Mouse (Mus musculus): Measurements from ENCODE around the gene Ndufaf8. TPM values are rescaled to one million over a fixed set of nuclear protein-coding genes. Genes with fewer than 3 reads are reported as not detected.

Ndufaf8 gene
- polyA plus RNA-seq, 1 experiment: 27.6 TPM

GRCm38 (mm10) chr11:120063326-120063725 lies 35.4 kb upstream of the Ndufaf8 start:
- peaks cover 9% of the 10 kb centered on the region for H3K4me1 ChIP-seq (ENCODE audit: control insufficient read depth, insufficient read depth, low read length)
- 56% methylated on average over 5 of the region's 5 CpGs for WGBS
- TF ChIP-seq POLR2A (IDR thresholded peaks at IDR 0.05; ENCODE audit: borderline replicate concordance, control insufficient read depth, low read depth, low read length): no peak
- no peak for TF ChIP-seq CTCF (IDR thresholded peaks at IDR 0.05; ENCODE audit: control insufficient read depth, insufficient read depth, low read length)

GRCm38 (mm10) chr11:120064006-120064667 lies 34.6 kb upstream of the Ndufaf8 start:
- TF ChIP-seq POLR2A (IDR thresholded peaks at IDR 0.05; ENCODE audit: borderline replicate concordance, control insufficient read depth, low read depth, low read length) (no peak; the same call in 1 of the 2 replicates), CTCF (IDR thresholded peaks at IDR 0.05; ENCODE audit: control insufficient read depth, insufficient read depth, low read length) (no peak)
- peaks cover 9% of the 10 kb centered on the region for H3K4me1 ChIP-seq (ENCODE audit: control insufficient read depth, insufficient read depth, low read length)
- peak overlapping the region; percentile 93 for H3K27ac ChIP-seq (ENCODE audit: control insufficient read depth, insufficient read depth, low read depth, low read length, poor library complexity)
- 45% methylated on average over 13 of the region's 13 CpGs for WGBS
- no peak overlapping the region for H3K4me3 ChIP-seq (replicated peaks; ENCODE audit: control insufficient read depth, low read depth, low read length)

More at GRCm38 (mm10) chr11:120063326-120063725, 35.4 kb upstream of the Ndufaf8 start:
- Histone ChIP-seq H3K4me3 (replicated peaks; ENCODE audit: control insufficient read depth, low read depth, low read length) (no peak overlapping the region), H3K27ac (ENCODE audit: control insufficient read depth, insufficient read depth, low read depth, low read length, poor library complexity) (peak overlapping the region; percentile 67)

GRCm38 (mm10) chr11:120064668-120065040 lies 34.1 kb upstream of the Ndufaf8 start:
- H3K27ac ChIP-seq (ENCODE audit: control insufficient read depth, insufficient read depth, low read depth, low read length, poor library complexity): peak overlapping the region; percentile 93
- 85% methylated on average over 11 of the region's 11 CpGs for WGBS
- TF ChIP-seq POLR2A (IDR thresholded peaks at IDR 0.05; ENCODE audit: borderline replicate concordance, control insufficient read depth, low read depth, low read length): no peak; the same call in 1 of the 2 replicates
- TF ChIP-seq CTCF (IDR thresholded peaks at IDR 0.05; ENCODE audit: control insufficient read depth, insufficient read depth, low read length): no peak

GRCm38 (mm10) chr11:120065291-120065690 lies 33.4 kb upstream of the Ndufaf8 start:
- Histone ChIP-seq H3K4me1 (ENCODE audit: control insufficient read depth, insufficient read depth, low read length) (peaks cover 9% of the 10 kb centered on the region), H3K4me3 (replicated peaks; ENCODE audit: control insufficient read depth, low read depth, low read length) (peak overlapping the region; percentile 38), H3K27ac (ENCODE audit: control insufficient read depth, insufficient read depth, low read depth, low read length, poor library complexity) (peak overlapping the region; percentile 93; the same call in 1 of the 2 replicates)
- WGBS: 21% methylated on average over 10 of the region's 10 CpGs
- TF ChIP-seq POLR2A (IDR thresholded peaks at IDR 0.05; ENCODE audit: borderline replicate concordance, control insufficient read depth, low read depth, low read length) (0 out of 2 replicates have a peak, but pooled peaks have one; percentile 29), CTCF (IDR thresholded peaks at IDR 0.05; ENCODE audit: control insufficient read depth, insufficient read depth, low read length) (peak; percentile 70)

More at GRCm38 (mm10) chr11:120064668-120065040, 34.1 kb upstream of the Ndufaf8 start:
- Histone ChIP-seq H3K4me3 (replicated peaks; ENCODE audit: control insufficient read depth, low read depth, low read length) (no peak overlapping the region), H3K4me1 (ENCODE audit: control insufficient read depth, insufficient read depth, low read length) (peaks cover 9% of the 10 kb centered on the region)

GRCm38 (mm10) chr11:120067834-120068233 lies 30.9 kb upstream of the Ndufaf8 start:
- Histone ChIP-seq H3K4me3 (replicated peaks; ENCODE audit: control insufficient read depth, low read depth, low read length) (no peak overlapping the region), H3K27ac (ENCODE audit: control insufficient read depth, insufficient read depth, low read depth, low read length, poor library complexity) (no peak overlapping the region), H3K4me1 (ENCODE audit: control insufficient read depth, insufficient read depth, low read length) (peaks cover 9% of the 10 kb centered on the region)
- no peak for TF ChIP-seq CTCF (IDR thresholded peaks at IDR 0.05; ENCODE audit: control insufficient read depth, insufficient read depth, low read length)
- TF ChIP-seq POLR2A (IDR thresholded peaks at IDR 0.05; ENCODE audit: borderline replicate concordance, control insufficient read depth, low read depth, low read length): no peak
- WGBS: 87% methylated on average over 17 of the region's 17 CpGs

- Histone ChIP-seq H3K4me3 (replicated peaks; ENCODE audit: control insufficient read depth, low read depth, low read length) (no peak overlapping the region), H3K4me1 (ENCODE audit: control insufficient read depth, insufficient read depth, low read length) (peaks cover 6% of the 10 kb centered on the region), H3K27ac (ENCODE audit: control insufficient read depth, insufficient read depth, low read depth, low read length, poor library complexity) (no peak overlapping the region)
- WGBS: 80% methylated on average over 11 of the region's 11 CpGs
- TF ChIP-seq POLR2A (IDR thresholded peaks at IDR 0.05; ENCODE audit: borderline replicate concordance, control insufficient read depth, low read depth, low read length): no peak
- TF ChIP-seq CTCF (IDR thresholded peaks at IDR 0.05; ENCODE audit: control insufficient read depth, insufficient read depth, low read length): no peak
Measured at GRCm38 (mm10) chr11:120069261-120069660, 29.5 kb upstream of the Ndufaf8 start.

GRCm38 (mm10) chr11:120070286-120070930 lies 28.3 kb upstream of the Ndufaf8 start:
- TF ChIP-seq CTCF (IDR thresholded peaks at IDR 0.05; ENCODE audit: control insufficient read depth, insufficient read depth, low read length) (no peak), POLR2A (IDR thresholded peaks at IDR 0.05; ENCODE audit: borderline replicate concordance, control insufficient read depth, low read depth, low read length) (no peak)
- WGBS: 90% methylated on average over 27 of the region's 27 CpGs
- Histone ChIP-seq H3K4me3 (replicated peaks; ENCODE audit: control insufficient read depth, low read depth, low read length) (no peak overlapping the region), H3K27ac (ENCODE audit: control insufficient read depth, insufficient read depth, low read depth, low read length, poor library complexity) (no peak overlapping the region), H3K4me1 (ENCODE audit: control insufficient read depth, insufficient read depth, low read length) (no peaks in the 10 kb centered on the region)

- H3K4me3 ChIP-seq (replicated peaks; ENCODE audit: control insufficient read depth, low read depth, low read length): no peak overlapping the region
- no peaks in the 10 kb centered on the region for H3K4me1 ChIP-seq (ENCODE audit: control insufficient read depth, insufficient read depth, low read length)
- 67% methylated on average over 12 of the region's 12 CpGs for WGBS
- no peak overlapping the region for H3K27ac ChIP-seq (ENCODE audit: control insufficient read depth, insufficient read depth, low read depth, low read length, poor library complexity)
- TF ChIP-seq CTCF (IDR thresholded peaks at IDR 0.05; ENCODE audit: control insufficient read depth, insufficient read depth, low read length) (no peak), POLR2A (IDR thresholded peaks at IDR 0.05; ENCODE audit: borderline replicate concordance, control insufficient read depth, low read depth, low read length) (no peak)
Measured at GRCm38 (mm10) chr11:120071065-120071464, 27.7 kb upstream of the Ndufaf8 start.
